In genomic region chr7:72146849-72147248, GRCm38 (mm10) we compare ENCODE assay signal across 30 mouse cellular contexts.
"Had no signal": no experiment of that assay in that cellular context is flagged by ENCODE, and none has a peak within 500 bp of the region (broad histone marks: within the 10 kb centered on the region; RNA-seq: fewer than 3 reads in every experiment).

No protein-coding gene starts in this region.

- H3K36me3 ChIP-seq: limb, embryonic 10.5 days; limb, embryonic 12.5 days; limb, embryonic 13.5 days; limb, embryonic 15.5 days; liver, embryonic 13.5 days; liver, embryonic 15.5 days; lung, embryonic 15.5 days; midbrain, embryonic 10.5 days; midbrain, embryonic 12.5 days; midbrain, embryonic 13.5 days; midbrain, embryonic 15.5 days; neural tube, embryonic 12.5 days; neural tube, embryonic 13.5 days had no signal

- H3K27me3 ChIP-seq: limb, embryonic 15.5 days; liver, embryonic 13.5 days; liver, embryonic 15.5 days; lung, embryonic 15.5 days; megakaryocyte, embryonic 14.5 days; midbrain, embryonic 12.5 days; midbrain, embryonic 13.5 days; midbrain, embryonic 15.5 days; neural tube, embryonic 12.5 days; neural tube, embryonic 13.5 days had no signal

- H3K9me3 ChIP-seq: limb, embryonic 10.5 days; limb, embryonic 12.5 days; limb, embryonic 13.5 days; limb, embryonic 15.5 days; liver, embryonic 13.5 days; liver, embryonic 15.5 days; lung, embryonic 15.5 days; megakaryocyte, embryonic 14.5 days; midbrain, embryonic 10.5 days; midbrain, embryonic 12.5 days; midbrain, embryonic 13.5 days; midbrain, embryonic 15.5 days; neural tube, embryonic 12.5 days; neural tube, embryonic 13.5 days had no signal

- H3K4me1 ChIP-seq: liver, embryonic 13.5 days; liver, embryonic 15.5 days; lung, embryonic 15.5 days; megakaryocyte, embryonic 14.5 days; midbrain, embryonic 15.5 days; neural tube, embryonic 12.5 days had no signal

- H3K4me2 ChIP-seq: limb, embryonic 12.5 days; limb, embryonic 13.5 days; limb, embryonic 15.5 days; liver, embryonic 13.5 days; liver, embryonic 15.5 days; lung, embryonic 14.5 days; lung, embryonic 15.5 days; midbrain, embryonic 11.5 days; midbrain, embryonic 12.5 days; midbrain, embryonic 13.5 days; midbrain, embryonic 15.5 days; neural tube, embryonic 12.5 days; neural tube, embryonic 13.5 days had no signal

- H3K4me3 ChIP-seq: left cerebral cortex, adult 2 months; limb, embryonic 10.5 days; limb, embryonic 12.5 days; limb, embryonic 13.5 days; limb, embryonic 15.5 days; liver, embryonic 13.5 days; liver, embryonic 15.5 days; lung, embryonic 15.5 days; megakaryocyte, embryonic 14.5 days; midbrain, embryonic 10.5 days; midbrain, embryonic 12.5 days; midbrain, embryonic 13.5 days; midbrain, embryonic 15.5 days; myocyte; neural tube, embryonic 12.5 days; neural tube, embryonic 13.5 days had no signal

- H3K9ac ChIP-seq: limb, embryonic 12.5 days; limb, embryonic 13.5 days; limb, embryonic 15.5 days; liver, embryonic 13.5 days; liver, embryonic 14.5 days; liver, embryonic 15.5 days; lung, embryonic 14.5 days; lung, embryonic 15.5 days; midbrain, embryonic 12.5 days; midbrain, embryonic 13.5 days; midbrain, embryonic 15.5 days; neural tube, embryonic 12.5 days; neural tube, embryonic 13.5 days had no signal

- H3K27ac ChIP-seq: left cerebral cortex, adult 2 months; limb, embryonic 10.5 days; limb, embryonic 12.5 days; limb, embryonic 13.5 days; limb, embryonic 15.5 days; liver, embryonic 13.5 days; liver, embryonic 14.5 days; liver, embryonic 15.5 days; lung, embryonic 15.5 days; macrophage; midbrain, embryonic 10.5 days; midbrain, embryonic 12.5 days; midbrain, embryonic 13.5 days; midbrain, embryonic 15.5 days; neural tube, embryonic 12.5 days; neural tube, embryonic 13.5 days had no signal

- ATAC-seq: lung, postnatal 0 days; midbrain, embryonic 13.5 days; midbrain, embryonic 15.5 days; midbrain, embryonic 16.5 days had no signal

- DNase-seq: left cerebral cortex, postnatal 4 days; liver, embryonic 13.5 days; lung, adult 18-20 months; lung, adult 2 months; lung, embryonic 14.5 days; lung, postnatal 10 days; lung, postnatal 14 days; lung, postnatal 36 days; lung, postnatal 4 days; midbrain, embryonic 14.5 days had no signal
